Mouse (Mus musculus) heart, adult 2 months (tissue): Measurements from ENCODE around the gene Xpo4.

ENCODE experiments used
- CTCF ChIP-seq: fragments of 200-600 bp; IDR thresholded peaks from 2 replicates; pipeline ENCODE4 v1.8.1; 2022; ENCODE audit warnings: antibody characterized with exemption, mild to moderate bottlenecking, moderate library complexity
- EP300 ChIP-seq: fragments of 200-500 bp; IDR thresholded peaks from 2 replicates; pipeline ENCODE4 v1.6.1; 2011; ENCODE audit warnings: low read depth, low read length, control low read depth; ENCODE audit not compliant: insufficient read depth
- POLR2A ChIP-seq: fragments of 200-500 bp; IDR thresholded peaks from 2 replicates; pipeline ENCODE4 v1.6.1; 2011; ENCODE audit warnings: mild to moderate bottlenecking, low read depth, low read length, control low read depth; ENCODE audit not compliant: insufficient read depth

GRCm38 (mm10) chr14:57615828-57616227 lies 49.4 kb downstream of the Xpo4 start:
- TF ChIP-seq CTCF, result no peak
- no peak for TF ChIP-seq EP300
- no peak for TF ChIP-seq POLR2A
